Mouse (Mus musculus): ENCODE data around the gene Hsf4.

DNA sequence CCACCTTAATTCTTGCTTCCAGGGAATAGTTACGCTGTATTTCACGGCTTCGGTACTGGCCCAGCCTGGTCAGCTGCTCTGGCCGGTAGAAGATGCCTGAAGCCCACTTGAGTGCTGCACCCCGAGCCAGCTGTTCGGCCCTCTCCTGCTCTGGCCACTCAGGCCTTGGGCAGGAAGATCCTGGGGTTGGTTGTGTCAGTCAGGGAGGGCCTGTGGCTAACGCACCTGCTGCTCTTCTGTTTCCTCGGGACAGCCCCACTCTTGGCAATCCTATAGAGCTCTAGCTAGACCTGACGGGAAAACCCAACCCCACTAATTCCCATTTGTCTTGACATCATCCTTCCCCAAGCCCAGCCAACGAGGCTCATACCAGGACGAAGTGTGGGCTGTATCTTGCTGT lies 25.7 kb downstream of the Hsf4 start:
- TF ChIP-seq CTCF (IDR thresholded peaks at IDR 0.05) (no peak), POLR2A (IDR thresholded peaks at IDR 0.05; ENCODE audit: insufficient read depth, low read depth, low read length) (no peak), EP300 (IDR thresholded peaks at IDR 0.05; ENCODE audit: insufficient read depth, low read depth, low read length) (no peak)
